Mouse (Mus musculus) cerebellum, postnatal 36 days (tissue): ENCODE results near the gene Ltbp1.

Experiments used
- DNase-seq, 2 experiments: peaks; one replicate each; pipeline ENCODE4 v3.0.0; 2021 to 2022; ENCODE audit warnings: mixed read lengths in 2 of 2

Gene Ltbp1

DNA sequence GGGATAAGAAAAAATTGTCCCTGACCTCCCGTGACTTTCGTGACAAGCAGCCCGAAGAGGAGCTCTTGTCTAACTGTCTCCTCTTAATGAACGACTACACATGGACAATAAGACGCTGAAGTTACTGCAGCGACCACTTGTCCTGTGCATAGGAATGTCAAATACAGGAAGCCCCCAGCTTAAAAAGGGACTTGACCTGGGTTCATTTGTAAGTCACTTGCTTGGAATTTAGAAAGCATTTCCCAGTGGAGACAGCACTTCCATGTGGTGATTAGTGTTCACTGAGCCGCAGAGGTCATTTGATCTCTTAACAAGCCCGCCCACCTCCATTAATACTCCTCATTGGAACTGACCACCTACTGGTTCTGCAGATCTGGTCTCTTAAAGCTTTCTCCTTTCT is 61.9 kb downstream of the Ltbp1 start:
- DNase-seq: no peak

GRCm38 (mm10) chr17:75069232-75069631 is 63.9 kb downstream of the Ltbp1 start:
- no peak for DNase-seq

DNA sequence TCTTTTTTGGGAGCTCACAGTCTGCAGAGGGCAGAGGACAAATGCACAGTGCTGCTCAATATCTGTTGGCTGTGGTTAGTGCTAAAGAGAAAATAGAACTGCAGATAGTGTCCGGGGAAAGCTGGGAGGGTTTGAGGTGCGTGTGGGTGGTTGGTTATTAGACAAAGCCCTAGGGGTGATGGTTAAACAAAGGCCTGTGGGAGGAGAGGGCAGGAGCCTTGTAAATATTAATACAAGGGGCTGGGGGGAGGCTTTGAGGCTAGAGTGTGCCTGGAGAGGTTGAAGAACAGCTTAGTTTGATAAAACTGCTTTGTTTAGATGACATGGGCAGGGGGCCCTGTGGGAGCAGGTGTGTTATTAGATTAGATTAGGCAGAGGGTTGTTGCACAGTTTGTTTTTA is 65.8 kb downstream of the Ltbp1 start:
- no peak for DNase-seq

- DNase-seq: no peak
These were observed 66.4 kb downstream of the Ltbp1 start for GRCm38 (mm10) chr17:75071749-75072148.

GRCm38 (mm10) chr17:75073887-75074286 is 68.5 kb downstream of the Ltbp1 start:
- no peak for DNase-seq

GRCm38 (mm10) chr17:75074978-75075699 is 69.8 kb downstream of the Ltbp1 start:
- no peak for DNase-seq

DNA sequence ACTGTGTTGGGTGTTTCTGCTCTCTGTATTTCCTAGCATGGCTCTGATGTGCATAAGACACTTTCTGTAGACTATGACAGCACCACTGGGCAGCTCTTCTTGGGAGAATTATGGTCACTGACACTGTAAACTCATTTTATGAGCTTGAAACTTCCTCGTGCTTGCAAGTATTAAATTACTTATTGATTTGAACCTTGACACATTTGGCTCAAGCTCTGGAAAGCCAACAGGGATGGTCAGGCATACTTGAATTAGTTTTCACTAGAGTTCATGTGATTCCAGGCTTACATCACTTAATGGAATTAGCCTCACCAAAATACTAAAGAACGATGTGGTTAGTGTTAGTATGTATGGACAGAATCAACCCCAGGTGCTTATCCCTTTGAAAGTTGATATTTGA is 76.0 kb downstream of the Ltbp1 start:
- DNase-seq: no peak

GRCm38 (mm10) chr17:75082449-75082848 is 77.1 kb downstream of the Ltbp1 start:
- DNase-seq: no peak

DNA sequence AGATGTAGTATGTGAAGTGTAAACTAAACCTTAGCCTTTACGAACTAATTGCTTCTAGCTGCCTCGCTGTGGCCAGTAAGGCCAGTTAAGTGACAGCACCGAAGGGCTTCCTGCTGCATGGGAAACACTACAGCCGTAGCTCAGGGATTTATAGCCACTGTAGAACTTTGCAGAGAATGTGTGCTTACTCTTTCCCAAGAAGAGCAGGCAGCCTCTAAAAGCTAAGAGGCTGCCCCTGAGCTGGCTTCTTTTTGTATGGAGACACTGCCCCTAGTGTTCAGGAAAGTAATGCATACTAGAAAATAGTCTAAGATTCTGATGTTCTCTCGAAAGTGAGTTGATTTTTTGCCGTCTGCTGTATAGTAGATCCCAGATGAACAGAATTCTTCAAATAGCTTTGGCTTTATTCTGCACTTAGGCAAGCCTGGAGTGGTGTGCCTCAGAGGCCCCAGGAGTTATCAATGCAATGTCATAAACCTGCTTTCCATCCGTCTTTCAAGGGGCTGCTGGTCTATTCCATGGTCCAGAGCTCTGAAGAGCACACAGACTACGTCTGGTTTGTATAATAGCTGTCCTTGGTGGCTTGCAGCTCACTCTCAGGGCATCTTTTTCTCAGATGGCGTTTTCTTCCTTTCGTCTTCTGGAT is 82.1 kb downstream of the Ltbp1 start:
- DNase-seq: no peak

GRCm38 (mm10) chr17:75088232-75088631 is 82.9 kb downstream of the Ltbp1 start:
- DNase-seq: no peak

GRCm38 (mm10) chr17:75088727-75089126 is 83.4 kb downstream of the Ltbp1 start:
- peak; percentile 2 to 5 for DNase-seq

GRCm38 (mm10) chr17:75090556-75090955 is 85.2 kb downstream of the Ltbp1 start:
- no peak for DNase-seq

- no peak for DNase-seq
These were observed 88.2 kb downstream of the Ltbp1 start for GRCm38 (mm10) chr17:75093563-75093962.

GRCm38 (mm10) chr17:75094591-75094990 is 89.2 kb downstream of the Ltbp1 start:
- DNase-seq: no peak

DNA sequence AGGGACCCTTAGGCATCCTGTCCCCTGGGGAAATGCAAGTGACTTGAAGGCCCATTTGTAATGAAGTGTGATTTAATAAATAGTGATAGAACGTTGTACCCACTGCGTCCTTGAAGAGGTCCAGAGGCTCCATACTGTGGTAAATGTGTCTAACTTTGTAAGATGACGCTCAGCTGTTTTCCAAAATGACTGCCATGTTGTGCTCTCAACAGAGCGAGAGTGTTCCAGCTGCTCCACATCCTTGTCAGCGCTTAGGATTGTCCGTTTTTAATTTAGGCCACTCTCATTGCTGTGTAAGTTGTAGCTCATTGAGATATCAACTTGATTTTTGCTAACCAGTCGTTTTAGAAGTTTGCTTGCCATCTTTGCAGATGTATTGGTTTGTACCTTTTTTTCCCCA is 91.4 kb downstream of the Ltbp1 start:
- DNase-seq: no peak

GRCm38 (mm10) chr17:75097367-75097766 is 92.0 kb downstream of the Ltbp1 start:
- no peak for DNase-seq

GRCm38 (mm10) chr17:75101215-75101614 is 95.8 kb downstream of the Ltbp1 start:
- no peak for DNase-seq

DNA sequence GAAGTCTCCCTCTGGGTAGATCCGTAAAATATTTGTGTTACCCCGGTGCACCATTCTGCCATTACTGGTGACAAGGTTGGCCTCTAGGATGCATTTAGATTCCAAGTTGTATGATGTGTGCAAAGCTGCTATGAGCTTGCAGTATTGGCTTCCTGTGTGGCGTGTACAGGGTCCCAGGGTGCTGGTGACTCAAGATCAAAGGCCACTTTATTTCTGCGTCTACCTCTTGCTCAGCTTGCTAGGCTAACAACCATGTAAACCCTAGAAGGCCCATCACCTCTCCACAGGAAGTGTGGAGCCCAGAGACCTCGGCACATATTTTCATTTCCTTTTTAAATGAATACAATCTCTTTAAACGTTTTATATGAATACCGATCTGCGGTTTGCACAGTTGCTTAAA is 96.6 kb downstream of the Ltbp1 start:
- DNase-seq: no peak

DNA sequence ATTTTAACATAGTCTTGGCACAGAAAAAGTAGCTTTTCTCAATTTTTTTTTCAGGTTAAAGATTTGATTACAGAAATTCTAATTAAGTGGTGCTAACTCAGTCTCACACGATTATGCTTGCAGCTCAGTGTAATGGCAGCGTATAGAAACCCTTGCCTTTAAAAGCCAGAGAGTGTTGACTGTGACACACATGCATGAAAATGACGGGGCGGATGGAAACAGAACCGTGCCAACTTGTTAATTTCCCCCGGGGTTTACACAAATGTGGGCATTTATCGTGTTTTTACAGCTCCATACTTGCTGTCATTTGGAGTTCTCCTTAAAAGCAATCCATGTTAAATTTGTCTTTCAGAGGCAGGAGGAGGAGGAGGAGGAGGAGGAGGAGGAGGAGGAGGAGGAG is 102.0 kb downstream of the Ltbp1 start:
- DNase-seq: no peak

GRCm38 (mm10) chr17:75107879-75108278 is 102.5 kb downstream of the Ltbp1 start:
- DNase-seq: no peak

DNA sequence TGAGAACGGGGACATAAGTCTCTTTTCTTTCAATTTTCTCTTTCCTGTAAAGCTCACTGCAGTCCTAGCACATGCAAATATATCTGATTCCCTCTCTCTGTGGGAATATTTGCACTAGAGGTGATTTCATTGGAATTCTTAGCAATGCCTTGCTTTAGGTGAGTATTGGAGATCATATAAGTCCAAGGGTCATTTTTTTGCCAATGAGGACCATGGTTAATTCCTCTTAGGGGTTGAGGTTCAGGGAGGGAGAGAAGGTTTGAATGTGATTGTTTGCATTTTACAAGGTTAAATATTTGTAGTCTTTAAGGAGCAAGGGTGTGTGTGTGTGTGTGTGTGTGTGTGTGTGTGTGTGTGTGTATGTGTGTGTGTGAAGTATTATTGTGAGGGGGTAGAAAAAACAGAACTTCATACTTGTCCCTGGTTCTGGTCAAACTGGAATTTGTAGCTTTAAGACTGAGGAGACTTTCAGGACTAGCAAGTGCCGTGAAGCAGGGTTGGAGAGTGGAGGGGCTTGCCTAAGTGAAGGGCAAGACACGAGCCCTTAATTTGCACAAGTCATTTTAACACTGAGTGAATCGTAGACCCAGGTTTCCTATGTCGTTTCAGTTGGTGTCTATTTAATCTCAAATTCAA is 103.8 kb downstream of the Ltbp1 start:
- DNase-seq: no peak

DNA sequence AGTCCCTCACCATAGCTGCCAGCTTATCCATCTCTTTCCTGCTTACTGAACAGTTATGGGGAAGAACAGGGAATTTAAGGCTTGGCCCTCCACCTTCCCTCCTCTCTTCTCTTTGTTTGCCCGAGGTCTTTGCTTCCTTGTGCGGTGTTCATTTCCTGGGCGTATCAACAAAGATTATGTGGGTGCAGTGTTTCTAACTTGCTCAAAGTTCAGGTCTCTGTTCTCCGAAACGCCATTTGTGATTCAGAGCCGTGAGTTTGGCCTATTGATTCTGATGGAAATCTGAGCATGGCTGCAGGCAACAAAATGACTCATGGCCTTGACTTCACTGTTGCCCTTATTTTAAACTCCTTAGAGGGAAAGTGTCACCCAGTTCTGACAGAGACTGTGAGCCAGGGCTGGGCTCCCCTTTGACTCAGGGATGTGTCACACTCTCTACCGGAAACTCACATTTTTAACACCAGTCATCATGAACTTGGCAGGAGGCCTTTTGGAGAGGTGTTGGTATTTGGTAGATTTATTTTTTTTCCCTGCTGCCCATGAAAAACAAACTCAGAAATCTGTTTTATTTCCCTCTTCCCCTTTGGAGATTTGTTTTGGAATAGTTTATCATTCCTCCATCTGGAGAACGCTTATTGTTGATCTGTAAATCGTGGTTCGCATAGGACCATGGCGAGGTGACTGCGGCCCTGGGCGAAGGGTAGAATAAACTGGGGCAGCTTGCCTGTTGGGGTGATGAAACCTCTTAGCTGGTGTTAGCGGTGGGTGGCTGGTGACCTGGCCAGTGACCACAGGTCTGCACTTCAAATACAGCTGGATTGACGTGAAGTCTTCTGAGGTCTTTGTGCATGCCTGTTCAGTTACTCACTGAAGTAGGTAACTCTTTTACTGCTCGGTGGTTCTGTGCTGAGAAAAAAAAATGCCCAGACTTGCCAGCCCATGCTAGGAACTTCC is 105.2 kb downstream of the Ltbp1 start:
- DNase-seq: no peak

DNA sequence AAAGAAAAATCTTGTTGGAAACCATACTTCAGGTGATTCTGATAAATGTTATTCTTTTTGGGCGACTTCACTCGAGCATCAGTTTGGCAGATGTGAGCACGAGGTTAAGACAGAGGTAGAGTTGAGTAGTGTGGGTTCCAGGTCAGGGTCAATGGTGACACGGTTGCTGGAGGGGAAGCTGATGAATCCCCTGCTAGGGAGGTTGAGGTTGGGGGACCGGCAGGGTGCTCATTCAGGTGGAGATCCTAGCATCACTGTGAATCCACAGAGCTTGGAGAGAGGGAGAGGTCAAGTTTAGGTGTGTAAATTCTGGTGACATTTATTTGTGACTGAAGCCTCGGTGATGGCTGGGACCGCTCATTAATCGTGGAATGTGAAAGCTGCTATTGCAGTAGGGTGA is 110.2 kb downstream of the Ltbp1 start:
- no peak for DNase-seq
